Mouse (Mus musculus) splenic B cell, adult 2 months (primary cell): Measurements from ENCODE around the gene Spata31d1b.
"Not testable (repeated sequence)": the region's sequence is repeated elsewhere in the genome, so short reads cannot be mapped to it uniquely, and the experiment has no call there.

Source experiments
- DNase-seq: peaks from one replicate; pipeline ENCODE4 v3.0.0-alpha.2; 2011; ENCODE audit warnings: low read depth, low spot score
- H3K27me3 ChIP-seq: 2 replicates; pipeline ENCODE4 v1.6.1; 2012; ENCODE audit warnings: mild to moderate bottlenecking, low read length, moderate library complexity, mixed read lengths; ENCODE audit not compliant: control insufficient read depth, poor library complexity, insufficient read depth, severe bottlenecking
- H3K36me3 ChIP-seq: 2 replicates; pipeline ENCODE4 v1.6.1; 2012; ENCODE audit warnings: mild to moderate bottlenecking, low read length, moderate library complexity, mixed read lengths; ENCODE audit not compliant: control insufficient read depth, poor library complexity, insufficient read depth, severe bottlenecking

The Spata31d1b gene

DNA sequence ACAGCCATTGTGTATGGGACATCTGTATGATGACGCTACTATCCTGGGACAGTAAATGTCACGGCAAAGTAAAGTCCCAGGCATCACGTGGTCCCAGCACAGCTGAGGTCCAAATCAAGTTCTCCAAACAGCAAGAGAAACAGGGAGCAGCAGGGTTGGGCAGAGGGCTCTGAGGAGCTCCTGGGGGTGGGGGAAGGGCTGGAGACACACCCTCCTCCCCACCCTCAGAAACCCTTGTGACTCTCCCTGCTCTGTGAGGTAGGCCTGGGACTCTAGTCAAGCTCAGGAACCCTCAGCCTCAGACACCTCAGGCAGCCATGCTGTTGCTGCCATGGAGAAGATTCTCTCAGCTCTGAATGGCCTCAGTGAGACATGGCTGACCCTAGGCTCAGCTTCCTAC lies at the start of gene Spata31d1b:
TSS of gene Spata31d1b (plus strand) at position 301 of the 400 bp plus-strand sequence.
- not testable (repeated sequence) for DNase-seq, H3K27me3 ChIP-seq

GRCm38 (mm10) chr13:59663939-59664712 lies 48.0 kb upstream of the Spata31d1b start:
- DNase-seq = no peak
- Histone ChIP-seq H3K36me3 (no peaks in the 10 kb centered on the region; the same call in 1 of the 2 replicates), H3K27me3 (no peaks in the 10 kb centered on the region)

More for the DNA sequence above, at the start of gene Spata31d1b:
- not testable (repeated sequence) for H3K36me3 ChIP-seq

DNA sequence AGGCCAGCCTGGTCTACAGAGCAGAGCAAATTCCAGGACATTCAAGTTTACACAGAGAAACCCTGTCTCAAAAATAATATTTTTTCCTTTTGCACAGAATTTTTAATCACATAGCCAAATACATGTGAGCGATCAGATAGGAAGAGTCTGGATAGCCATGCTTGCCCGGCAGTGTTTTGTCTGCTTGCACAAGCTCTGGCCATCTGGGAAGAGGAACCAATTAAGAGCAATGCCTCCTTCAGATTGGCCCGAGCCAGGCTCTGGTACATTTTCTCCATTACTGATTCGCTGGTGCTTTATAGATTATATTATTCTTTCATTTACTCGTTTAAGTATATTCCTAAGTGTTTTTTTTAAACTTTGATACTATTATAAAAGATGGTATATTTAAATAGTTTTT lies 44.3 kb upstream of the Spata31d1b start:
- Histone ChIP-seq H3K27me3 (no peaks in the 10 kb centered on the region), H3K36me3 (no peaks in the 10 kb centered on the region; the same call in 1 of the 2 replicates)
- no peak for DNase-seq

- peak; percentile 45 for DNase-seq
- Histone ChIP-seq H3K27me3 (no peaks in the 10 kb centered on the region), H3K36me3 (no peaks in the 10 kb centered on the region)
Measured at GRCm38 (mm10) chr13:59668501-59669093, 43.5 kb upstream of the Spata31d1b start.

DNA sequence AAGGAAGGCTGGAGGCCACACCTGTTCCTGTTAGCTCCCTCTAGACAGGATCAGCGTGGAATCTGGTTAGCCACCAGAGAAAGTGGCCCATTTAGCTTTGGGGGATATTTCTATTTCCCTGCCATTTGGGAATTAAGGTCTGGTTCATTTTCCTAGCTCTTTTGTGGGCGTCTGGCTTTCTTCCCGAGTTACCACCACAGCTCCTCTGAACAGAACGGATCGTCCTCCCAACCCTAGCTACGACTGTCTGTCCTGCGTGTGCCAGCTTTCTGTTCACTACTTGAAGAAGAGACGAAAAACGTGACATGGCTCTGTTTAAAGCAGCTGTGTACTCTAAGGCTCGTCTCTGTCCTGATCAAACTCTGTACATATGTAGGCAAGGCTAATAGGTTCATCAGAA lies 42.1 kb upstream of the Spata31d1b start:
- no peak for DNase-seq
- Histone ChIP-seq H3K27me3 (no peaks in the 10 kb centered on the region), H3K36me3 (no peaks in the 10 kb centered on the region)

DNA sequence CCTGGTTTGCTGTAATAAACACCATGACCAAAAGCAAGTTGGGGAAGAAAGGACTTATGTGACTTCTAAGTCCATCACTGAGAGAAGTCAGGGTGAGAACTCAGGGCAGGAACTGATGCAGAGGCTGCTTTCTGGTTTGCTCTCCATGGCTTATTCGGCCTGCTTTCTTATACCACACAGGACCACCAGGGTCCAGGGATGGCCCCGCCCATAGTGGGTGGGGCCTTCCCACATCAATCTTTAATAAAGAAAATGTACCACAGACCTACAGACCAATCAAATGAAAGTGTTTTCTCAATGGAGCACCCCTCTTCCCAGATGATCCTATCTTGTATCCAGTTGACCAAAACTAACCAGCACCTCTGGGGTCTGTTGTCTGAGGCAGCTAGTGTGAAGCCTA lies 40.6 kb upstream of the Spata31d1b start:
- Histone ChIP-seq H3K36me3 (no peaks in the 10 kb centered on the region), H3K27me3 (no peaks in the 10 kb centered on the region)
- no peak for DNase-seq

DNA sequence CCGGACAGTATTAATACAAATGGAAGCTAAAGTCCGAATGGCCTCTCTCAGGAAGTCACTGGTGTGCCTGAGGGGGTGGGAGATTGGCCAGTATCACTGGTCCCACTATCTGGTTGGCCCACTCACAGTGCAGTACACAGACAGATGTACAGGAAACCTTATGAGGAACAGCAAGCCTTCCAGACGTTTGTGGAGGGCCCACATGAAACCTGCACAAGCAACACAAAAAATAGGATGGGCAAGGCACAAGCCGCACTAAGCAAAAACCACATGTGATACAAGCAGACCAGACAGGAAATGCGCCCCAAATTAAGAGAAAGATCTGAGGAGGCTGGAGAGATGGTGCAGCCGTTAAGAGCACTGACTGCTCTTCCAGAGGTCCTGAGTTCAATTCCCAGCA lies 39.8 kb upstream of the Spata31d1b start:
- no peak for DNase-seq
- no peaks in the 10 kb centered on the region for H3K27me3 ChIP-seq

DNA sequence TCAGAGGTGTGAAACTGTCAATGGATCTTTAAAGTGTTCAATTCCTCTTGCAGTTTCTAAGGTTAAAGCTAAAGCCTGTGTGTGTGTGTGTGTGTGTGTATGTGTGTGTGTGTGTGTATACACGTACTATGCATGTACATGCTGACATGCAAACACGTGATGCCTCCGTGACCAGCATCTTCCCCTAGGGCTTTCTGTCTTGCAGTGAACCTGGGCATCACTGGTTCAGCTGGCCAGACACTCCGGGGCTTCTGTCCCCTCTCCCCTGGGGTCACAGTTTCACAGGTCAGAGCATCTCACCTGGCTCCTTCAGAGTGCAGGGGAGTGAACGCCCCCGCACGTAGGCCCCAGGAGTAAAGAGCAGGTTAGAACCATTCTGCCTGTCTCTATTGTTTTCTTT lies 38.5 kb upstream of the Spata31d1b start:
- DNase-seq = no peak
- no peaks in the 10 kb centered on the region for H3K27me3 ChIP-seq
- no peaks in the 10 kb centered on the region for H3K36me3 ChIP-seq

More for the DNA sequence above, 39.8 kb upstream of the Spata31d1b start:
- no peaks in the 10 kb centered on the region for H3K36me3 ChIP-seq

- no peaks in the 10 kb centered on the region for H3K27me3 ChIP-seq
- H3K36me3 ChIP-seq = no peaks in the 10 kb centered on the region
- DNase-seq = no peak
Measured at GRCm38 (mm10) chr13:59674215-59674614, 37.9 kb upstream of the Spata31d1b start.

- no peak for DNase-seq
- H3K27me3 ChIP-seq = no peaks in the 10 kb centered on the region
- no peaks in the 10 kb centered on the region for H3K36me3 ChIP-seq
Measured at GRCm38 (mm10) chr13:59674761-59675150, 37.3 kb upstream of the Spata31d1b start.

DNA sequence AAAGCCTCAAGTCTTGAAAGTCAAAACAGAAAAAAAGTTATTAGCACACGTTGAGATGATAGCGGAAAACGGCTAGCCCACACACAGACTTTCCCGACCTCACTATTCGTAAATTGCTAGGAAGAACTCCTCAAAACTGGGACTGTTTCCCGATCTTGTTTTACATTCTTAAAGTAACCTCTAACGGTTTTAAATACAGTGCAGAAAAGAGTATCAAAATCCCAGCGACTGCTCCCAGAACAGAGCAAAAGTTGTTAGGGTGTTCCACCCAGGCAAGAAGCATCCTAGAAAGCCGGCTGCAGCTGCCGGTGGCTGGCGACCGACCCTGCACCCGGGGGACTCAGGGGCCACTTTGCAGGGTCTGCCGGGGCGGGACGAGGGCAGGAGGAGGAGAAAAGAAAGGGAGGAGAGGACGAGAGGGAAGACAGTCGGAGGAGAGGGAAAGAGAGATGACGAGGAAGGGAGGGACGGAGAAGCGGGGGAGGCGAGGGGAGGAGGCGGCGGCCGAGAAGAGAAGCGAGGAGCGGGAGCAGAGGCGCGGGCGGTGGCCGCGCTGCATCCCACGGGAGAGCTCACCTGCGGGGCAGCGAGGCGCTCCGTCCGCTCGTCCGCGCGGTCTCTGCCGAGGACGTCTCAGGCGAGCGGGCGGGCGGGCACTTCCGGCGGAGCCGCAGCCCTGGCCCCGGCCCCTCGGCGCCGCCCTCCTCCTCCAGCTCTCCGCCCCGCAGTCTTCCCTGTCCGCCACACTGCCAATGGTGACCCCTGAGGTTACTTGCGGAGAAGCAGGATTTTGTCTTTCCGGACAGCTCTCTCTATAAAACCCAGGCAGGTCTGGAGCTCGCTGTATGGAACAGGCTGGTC lies 36.7 kb upstream of the Spata31d1b start, which contains the start of gene Golm1:
TSS of gene Golm1 (minus strand) at position 661 of the 861 bp plus-strand sequence.
- DNase-seq = peak; percentile 48
- H3K27me3 ChIP-seq = no peaks in the 10 kb centered on the region
- no peaks in the 10 kb centered on the region for H3K36me3 ChIP-seq

DNA sequence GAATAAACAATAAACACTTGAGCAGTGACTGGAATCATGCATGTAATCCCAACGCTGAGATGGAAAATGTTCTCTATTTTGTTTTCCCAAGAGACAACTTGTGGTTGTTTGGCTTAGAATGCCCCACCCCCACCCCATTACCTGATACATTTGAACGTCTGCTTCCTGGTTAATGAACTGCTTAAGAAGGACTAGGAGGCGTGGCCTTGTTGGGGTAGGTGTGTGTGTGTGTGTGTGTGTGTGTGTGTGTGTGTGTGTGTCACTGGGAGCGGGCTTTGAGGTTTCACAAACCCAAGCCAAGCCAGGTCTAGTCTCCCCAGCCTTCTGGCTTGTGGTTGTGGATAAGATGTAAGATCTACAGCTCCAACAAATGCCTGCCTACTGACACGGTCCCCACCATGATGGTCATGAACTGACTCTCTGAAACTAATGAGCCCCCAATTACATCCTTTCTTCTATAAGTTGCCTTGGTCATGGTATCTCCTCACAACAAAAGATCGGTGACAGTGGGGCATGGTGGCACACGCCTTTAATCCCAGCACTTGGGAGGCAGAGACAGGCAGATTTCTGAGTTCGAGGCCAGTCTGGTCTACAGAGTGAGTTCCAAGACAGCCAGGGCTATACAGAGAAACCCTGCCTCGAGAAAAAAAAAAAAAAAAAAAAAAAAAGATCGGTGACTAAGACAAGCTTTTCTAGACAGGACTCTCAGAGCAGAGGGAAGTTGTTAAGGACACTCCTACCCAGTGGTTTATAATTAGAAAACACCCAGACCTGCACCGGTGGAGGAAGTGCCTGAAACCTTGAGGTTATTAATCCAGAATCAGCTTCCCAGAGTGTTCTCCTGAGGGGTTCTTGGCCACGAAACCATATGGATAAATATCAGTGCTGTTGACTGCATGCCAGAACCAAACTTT lies 35.5 kb upstream of the Spata31d1b start:
- no peaks in the 10 kb centered on the region for H3K36me3 ChIP-seq
- H3K27me3 ChIP-seq = no peaks in the 10 kb centered on the region
- DNase-seq = peak; percentile 43

GRCm38 (mm10) chr13:59679306-59679705 lies 32.8 kb upstream of the Spata31d1b start:
- DNase-seq = no peak

DNA sequence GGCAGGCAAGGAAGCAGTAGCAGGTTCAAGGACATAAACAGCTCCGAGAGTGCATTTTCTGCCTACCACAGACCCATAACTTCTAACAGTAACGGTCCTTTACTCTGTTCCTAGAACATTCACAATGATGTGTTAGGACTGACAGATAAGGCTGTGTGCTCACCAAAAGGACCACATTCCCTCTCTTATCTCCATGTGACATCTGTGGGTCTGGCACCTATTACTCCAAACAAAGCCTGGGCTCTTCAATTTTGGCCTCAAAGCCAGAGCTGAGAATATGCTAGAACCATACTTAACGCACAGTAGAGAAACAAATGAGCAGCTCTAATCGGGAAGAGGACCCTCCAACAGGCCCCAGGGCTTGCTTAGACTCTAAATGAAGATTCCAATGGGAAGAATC lies 32.2 kb upstream of the Spata31d1b start:
- Histone ChIP-seq H3K27me3 (no peaks in the 10 kb centered on the region), H3K36me3 (no peaks in the 10 kb centered on the region)
- no peak for DNase-seq

More at GRCm38 (mm10) chr13:59679306-59679705, 32.8 kb upstream of the Spata31d1b start:
- Histone ChIP-seq H3K36me3 (no peaks in the 10 kb centered on the region), H3K27me3 (no peaks in the 10 kb centered on the region)
